Mouse (Mus musculus) adrenal gland, postnatal 0 days (tissue): Measurements from ENCODE around the gene Foxi1. TPM values are rescaled to one million over a fixed set of nuclear protein-coding genes. Genes with fewer than 3 reads are reported as not detected.

Experiments used
- polyA plus RNA-seq: library from polyadenylated mRNA; unstranded; fragments of >200 nt; fragmentation: Nextera tagmentation; extraction: Ambion mirVana; gene quantifications from 2 replicates; pipeline ENCODE4 v1.2.1, GENCODE M21; 2015

The Foxi1 gene
- polyA plus RNA-seq = 0.11 and 0.32 TPM in 2 replicates

GRCm38 (mm10) chr11:34207989-34208388, at the start of gene Foxi1:
TSS of gene Foxi1 (minus strand) at chr11:34208089.

Other genes with a start within 250 kb of the Foxi1 start
- 0.05 TPM in 1 of 2 replicates, not detected in the other for gene Kcnmb1, start 245.1 kb downstream of the Foxi1 start, polyA plus RNA-seq
- 11.5 and 15.7 TPM in 2 replicates for gene Kcnip1, start 214.9 kb downstream of the Foxi1 start, polyA plus RNA-seq
- 2.5 and 3.3 TPM in 2 replicates for gene Lcp2, start 161.2 kb downstream of the Foxi1 start, polyA plus RNA-seq
- gene 4930469K13Rik, start 109.5 kb downstream of the Foxi1 start, polyA plus RNA-seq = 1.7 TPM in 1 of 2 replicates, not detected in the other
- gene Fam196b, start 106.7 kb upstream of the Foxi1 start, polyA plus RNA-seq = 0.06 and 0.07 TPM in 2 replicates